In the genomic region with DNA sequence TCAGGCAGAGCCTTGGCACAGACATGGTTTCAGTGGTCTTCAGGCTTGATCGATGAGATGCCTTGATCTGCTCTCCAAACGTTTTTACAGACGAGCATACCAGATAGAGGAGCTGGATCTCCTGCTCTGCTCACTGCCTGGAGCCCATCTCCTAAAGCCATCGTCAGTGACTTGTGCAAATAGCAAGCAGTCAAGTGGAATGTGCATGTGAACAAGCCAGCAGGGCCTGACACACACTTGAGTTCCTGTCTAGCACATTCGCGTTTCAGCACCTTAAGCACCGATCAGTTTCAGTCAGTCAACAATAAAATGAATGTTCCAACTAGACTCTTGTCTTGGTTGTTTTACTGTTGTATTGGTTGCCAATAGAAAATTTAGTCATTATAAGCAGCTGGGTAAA, we compare ENCODE assay signal across 19 mouse cellular contexts. TPM values are rescaled to one million over a fixed set of nuclear protein-coding genes. Genes with fewer than 3 reads are reported as not detected.
"Had no signal": no experiment of that assay in that cellular context is flagged by ENCODE, and none has a peak within 500 bp of the region (broad histone marks: within the 10 kb centered on the region; RNA-seq: fewer than 3 reads in every experiment).

No protein-coding gene starts in this region.

- H3K4me3 ChIP-seq: liver, embryonic 13.5 days; liver, embryonic 15.5 days; midbrain, embryonic 10.5 days; midbrain, embryonic 12.5 days; myocyte; neural tube, embryonic 13.5 days; neural tube, embryonic 15.5 days had no signal

- DNase-seq: liver; liver, embryonic 13.5 days; midbrain, embryonic 14.5 days; retina, postnatal 1 day; right cerebral cortex, adult 18-20 months; right cerebral cortex, postnatal 25 days; right cerebral cortex, postnatal 4 days; spleen, adult 18-20 months; thymus, adult 18-20 months; thymus, postnatal 14 days; thymus, postnatal 36 days had no signal

- H3K9ac ChIP-seq: liver, embryonic 13.5 days; liver, embryonic 15.5 days; midbrain, embryonic 12.5 days; neural tube, embryonic 13.5 days; neural tube, embryonic 15.5 days had no signal

- ATAC-seq: midbrain, embryonic 16.5 days had no signal

- H3K27me3 ChIP-seq: liver, embryonic 13.5 days had no signal

- H3K27ac ChIP-seq: liver, embryonic 13.5 days; liver, embryonic 15.5 days; midbrain, embryonic 10.5 days; midbrain, embryonic 12.5 days; neural tube, embryonic 13.5 days; neural tube, embryonic 15.5 days had no signal

- H3K4me2 ChIP-seq: liver, embryonic 11.5 days; liver, embryonic 13.5 days; liver, embryonic 15.5 days; midbrain, embryonic 12.5 days; neural tube, embryonic 13.5 days; neural tube, embryonic 15.5 days had no signal

- H3K36me3 ChIP-seq: liver, embryonic 13.5 days; liver, embryonic 15.5 days; midbrain, embryonic 10.5 days; midbrain, embryonic 12.5 days; neural tube, embryonic 13.5 days; neural tube, embryonic 15.5 days had no signal

- H3K9me3 ChIP-seq: liver, embryonic 13.5 days; liver, embryonic 15.5 days; midbrain, embryonic 10.5 days; midbrain, embryonic 12.5 days; neural tube, embryonic 13.5 days; neural tube, embryonic 15.5 days had no signal

RNA-seq across cellular contexts. Expression of gene Rnf43, which starts 3.3 kb away (rescaled TPM):
- polyA plus RNA-seq: myocyte had no signal

RNA-seq across cellular contexts. Expression of gene Hsf5, which starts 42.3 kb away (rescaled TPM):
- polyA plus RNA-seq: liver, embryonic 15.5 days; myocyte had no signal
